Mouse (Mus musculus) cerebellum, adult 18-20 months (tissue): ENCODE data around the gene H2-Oa.

ENCODE experiments used
- DNase-seq, 2 experiments: peaks; one replicate each; pipeline ENCODE4 v3.0.0; 2021

Gene H2-Oa

GRCm38 (mm10) chr17:34092197-34092875 is at the start of gene H2-Oa:
Gene H2-Oa, plus strand, starts transcription at chr17:34092340.
- DNase-seq = no peak

DNA sequence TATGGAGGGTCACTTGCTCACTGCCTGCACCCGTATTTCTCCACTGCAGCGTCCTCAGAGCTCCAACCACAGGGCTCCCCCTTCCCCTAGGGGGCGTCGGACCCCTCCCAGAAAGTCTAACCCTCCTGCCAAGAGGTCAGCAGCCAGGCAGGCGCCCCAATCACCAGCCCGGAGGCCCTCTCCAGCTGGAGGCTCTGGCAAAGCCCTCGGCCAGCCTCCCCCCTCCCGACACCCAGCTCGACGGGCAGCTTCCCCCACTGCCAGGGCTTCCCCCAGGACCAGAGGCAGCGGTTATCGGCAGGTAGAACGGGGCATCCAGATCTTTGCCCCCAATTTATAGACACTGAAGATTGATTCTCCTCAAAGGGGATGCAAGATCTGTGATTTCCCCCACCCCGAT is 46.2 kb upstream of the H2-Oa start:
- no peak for DNase-seq

- DNase-seq = no peak
Measured at GRCm38 (mm10) chr17:34047404-34048050, 44.6 kb upstream of the H2-Oa start.

- no peak for DNase-seq
Measured at GRCm38 (mm10) chr17:34057224-34057623, 34.9 kb upstream of the H2-Oa start.

DNA sequence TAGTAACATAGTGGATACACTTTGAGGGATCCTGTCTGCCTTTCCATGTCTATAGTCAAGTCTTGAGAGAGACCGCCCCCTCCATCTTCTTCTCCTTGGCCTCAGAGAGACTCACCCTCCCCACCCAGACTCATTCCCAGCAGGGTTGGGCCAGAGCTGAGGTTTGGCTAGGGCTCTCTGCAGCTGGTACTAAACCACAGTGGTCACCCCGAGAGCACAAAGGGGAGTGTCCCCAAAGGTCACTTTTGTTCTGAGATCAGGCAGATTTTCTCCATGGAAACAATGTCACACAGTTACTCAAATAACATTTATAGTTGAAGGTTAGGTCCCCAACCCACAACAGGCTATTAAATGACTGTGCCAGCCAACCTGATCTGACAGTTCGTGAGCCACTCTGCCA is 23.3 kb upstream of the H2-Oa start:
- no peak for DNase-seq

DNA sequence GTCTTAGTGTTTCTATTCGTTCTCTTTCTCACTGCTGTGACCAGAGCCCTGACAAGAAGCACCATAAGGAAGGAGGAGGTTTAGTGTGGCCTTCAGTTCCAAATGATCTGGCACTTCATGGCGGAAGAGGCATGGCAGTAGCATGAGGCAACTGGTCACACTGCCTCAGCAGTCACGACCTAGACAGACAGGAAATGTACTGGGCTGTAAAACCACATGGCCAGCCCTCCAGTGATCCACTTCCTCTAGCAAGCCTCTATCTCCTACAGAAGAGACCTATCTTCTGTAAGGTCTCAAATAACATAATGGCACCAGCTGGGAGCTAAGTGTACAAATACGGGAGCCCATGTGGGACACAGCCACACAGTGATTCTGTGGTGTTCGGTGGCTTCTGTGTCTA is 20.0 kb upstream of the H2-Oa start:
- no peak for DNase-seq

GRCm38 (mm10) chr17:34075271-34075670 is 16.9 kb upstream of the H2-Oa start:
- peak; percentile 64 to 71 for DNase-seq

DNA sequence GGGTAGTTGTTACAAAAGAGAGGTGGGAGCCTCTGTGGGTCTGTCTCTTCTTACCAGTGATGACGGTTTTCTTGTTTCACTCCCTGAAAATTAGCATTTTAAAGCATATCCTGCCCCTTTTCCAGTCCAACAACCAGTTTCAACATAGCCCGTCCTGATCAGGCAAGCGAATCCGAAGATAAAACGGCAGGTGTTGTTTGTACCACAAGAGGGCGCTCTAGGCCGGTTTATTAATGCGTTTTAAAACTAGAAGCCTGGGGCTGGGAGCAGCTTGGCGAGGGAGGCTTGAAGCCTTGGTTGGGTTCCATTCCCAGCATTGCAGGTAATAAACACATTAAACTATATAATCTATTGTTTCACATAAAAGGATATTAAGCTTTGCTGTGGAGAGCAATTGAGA is 14.6 kb upstream of the H2-Oa start:
- DNase-seq = peak; percentile 62 to 68

GRCm38 (mm10) chr17:34078148-34078547 is 14.0 kb upstream of the H2-Oa start:
- no peak for DNase-seq

DNA sequence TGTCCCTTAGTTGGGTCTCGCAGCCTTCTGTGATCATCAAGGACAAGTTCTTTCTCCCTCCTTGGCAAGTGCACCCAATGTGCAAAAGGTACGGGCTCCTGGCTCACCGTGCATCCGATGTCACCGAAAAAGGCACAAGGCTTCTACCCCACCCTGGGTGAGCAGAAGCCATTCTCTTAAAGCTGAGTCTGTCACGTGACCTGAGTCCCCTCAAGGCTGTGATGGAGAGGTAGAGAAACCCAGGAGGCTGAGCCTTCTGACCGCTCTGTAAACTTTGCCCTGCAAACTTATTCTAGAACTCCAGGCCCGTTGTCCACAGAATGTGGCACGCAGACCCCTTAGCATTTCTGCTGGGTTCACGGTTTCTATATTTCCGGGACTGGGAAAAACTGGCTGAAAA is 13.1 kb upstream of the H2-Oa start:
- no peak for DNase-seq

GRCm38 (mm10) chr17:34079621-34080020 is 12.5 kb upstream of the H2-Oa start:
- peak in 1 of 2 experiments; percentile 5 for DNase-seq

DNA sequence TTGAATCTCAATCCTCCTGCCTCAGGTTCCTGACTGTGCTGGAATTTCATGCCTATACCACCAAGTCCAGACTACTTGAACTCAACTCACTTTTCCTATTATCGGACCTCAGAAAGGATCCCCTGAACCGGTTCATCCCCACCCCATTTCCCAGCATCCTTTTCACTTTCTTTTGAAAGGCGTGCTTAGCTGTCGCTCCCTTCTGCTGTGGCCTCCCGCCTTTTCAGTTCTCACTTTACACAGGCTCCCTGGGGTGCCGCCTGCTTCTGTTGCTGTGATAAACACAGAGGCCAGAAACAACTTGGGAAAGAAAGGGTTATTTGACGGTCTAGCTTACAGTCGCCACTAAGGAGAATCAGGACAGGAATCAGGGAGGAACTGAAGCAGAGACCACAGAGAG is 9.0 kb upstream of the H2-Oa start:
- no peak for DNase-seq

- DNase-seq = no peak
Measured at GRCm38 (mm10) chr17:34087386-34087785, 4.8 kb upstream of the H2-Oa start.

GRCm38 (mm10) chr17:34088124-34088523 is 4.0 kb upstream of the H2-Oa start:
- DNase-seq = no peak

GRCm38 (mm10) chr17:34090923-34091322 is 1.2 kb upstream of the H2-Oa start:
- no peak for DNase-seq

DNA sequence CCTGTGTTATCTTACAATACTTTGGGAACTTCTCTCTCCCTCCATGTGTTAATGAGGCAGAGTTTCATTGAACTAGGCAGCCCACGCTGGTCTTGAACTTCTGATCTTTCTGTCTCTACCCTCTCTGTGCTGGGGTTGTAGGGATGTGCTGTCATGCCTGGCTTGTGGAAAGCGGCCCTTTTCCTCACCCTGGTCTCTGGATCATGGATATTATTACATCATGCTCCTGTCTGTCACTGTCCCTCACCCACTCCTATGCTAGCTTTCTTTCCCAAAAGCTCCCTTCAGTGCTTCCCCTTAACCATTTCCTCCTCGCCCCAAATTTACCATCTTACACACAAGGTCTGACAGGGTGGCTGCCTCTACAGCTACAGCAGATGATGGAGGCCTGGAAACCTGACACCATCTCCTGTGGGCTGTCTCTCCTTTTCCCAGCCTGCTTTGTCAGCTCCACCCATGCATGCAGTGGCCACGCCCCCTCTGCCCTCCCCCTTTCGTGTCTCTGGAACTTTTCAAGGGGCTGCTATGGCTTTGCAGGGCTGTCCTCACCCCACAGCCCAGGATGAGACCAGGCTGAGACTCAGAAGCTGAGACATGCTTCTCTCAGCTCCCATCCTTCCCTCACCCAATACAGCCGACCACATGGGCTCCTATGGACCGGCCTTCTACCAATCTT is 1.2 kb downstream of the H2-Oa start:
- no peak for DNase-seq

- DNase-seq = no peak
Measured at GRCm38 (mm10) chr17:34094283-34095035, 2.3 kb downstream of the H2-Oa start.

- no peak for DNase-seq
Measured at GRCm38 (mm10) chr17:34096497-34097010, 4.4 kb downstream of the H2-Oa start.

GRCm38 (mm10) chr17:34097272-34097671 is 5.1 kb downstream of the H2-Oa start:
- DNase-seq = no peak

- no peak for DNase-seq
Measured at GRCm38 (mm10) chr17:34098709-34099479, 6.8 kb downstream of the H2-Oa start.

DNA sequence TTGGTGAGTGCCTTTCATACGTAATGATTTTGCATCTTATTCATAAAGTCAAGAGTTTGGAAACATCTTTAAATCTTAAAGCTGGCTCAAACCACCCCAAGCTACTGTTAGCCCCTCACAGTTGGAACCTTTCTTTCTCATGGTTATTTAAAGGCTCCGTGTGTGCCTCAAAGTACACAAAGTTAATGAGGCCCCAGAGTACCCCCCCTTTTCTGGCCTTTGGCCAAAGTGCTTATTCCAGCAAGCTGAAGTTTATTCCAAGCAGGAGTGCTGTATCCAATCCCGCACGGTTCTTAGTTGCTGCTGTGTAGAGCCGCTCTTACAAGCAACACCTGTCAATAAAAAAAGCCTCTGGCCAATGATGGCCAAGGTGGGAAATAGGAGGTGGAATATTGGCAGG is 7.4 kb downstream of the H2-Oa start:
- DNase-seq = no peak

- DNase-seq = no peak
Measured at GRCm38 (mm10) chr17:34101185-34101584, 9.0 kb downstream of the H2-Oa start.
